Mouse (Mus musculus): ENCODE measurements around the gene Olfr589. TPM values are rescaled to one million over a fixed set of nuclear protein-coding genes. Genes with fewer than 3 reads are reported as not detected.
"Not testable (repeated sequence)": the region's sequence is repeated elsewhere in the genome, so short reads cannot be mapped to it uniquely, and the experiment has no call there.

Olfr589 gene
- polyA plus RNA-seq (2015; fragmentation: Nextera tagmentation; extraction: Ambion mirVana): not detected in 2 replicates

DNA sequence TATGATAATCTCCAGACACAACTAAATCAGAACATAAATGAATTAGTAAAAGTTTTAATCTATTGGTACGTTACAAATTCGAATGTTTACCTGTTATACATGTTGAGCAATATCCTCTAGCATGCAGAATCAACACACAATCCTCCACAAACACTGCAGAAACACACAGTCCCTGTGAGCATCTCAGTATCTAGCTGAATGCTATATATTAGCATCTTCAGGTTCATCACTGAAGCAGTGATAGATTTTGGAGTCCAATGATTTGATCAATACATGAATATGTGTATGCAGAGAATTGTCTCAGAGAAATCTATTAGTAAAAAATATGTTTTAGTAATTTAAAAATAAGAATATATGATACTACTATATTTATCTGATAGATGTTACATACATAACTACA is at the start of gene Olfr589:
Olfr589 (minus strand) TSS at position 101 of the 400 bp plus-strand sequence.
- no peaks in the 10 kb centered on the region for H3K9me3 ChIP-seq (replicated peaks)
- H3K27me3 ChIP-seq: no peaks in the 10 kb centered on the region
- H3K4me3 ChIP-seq (replicated peaks): no peak within 1 kb of the TSS
- no peak within 1 kb of the TSS for H3K4me2 ChIP-seq (replicated peaks)
- no peak within 1 kb of the TSS for H3K27ac ChIP-seq (replicated peaks)
- ATAC-seq (ENCODE audit: insufficient number of reproducible peaks, low FRiP score, low TSS enrichment, low read depth): no peak
- H3K36me3 ChIP-seq: no peaks in the 10 kb centered on the region
- no peaks in the 10 kb centered on the region for H3K4me1 ChIP-seq
- WGBS: 50% methylated on average over 2 of the region's 2 CpGs
- no peak within 1 kb of the TSS for H3K9ac ChIP-seq

DNA sequence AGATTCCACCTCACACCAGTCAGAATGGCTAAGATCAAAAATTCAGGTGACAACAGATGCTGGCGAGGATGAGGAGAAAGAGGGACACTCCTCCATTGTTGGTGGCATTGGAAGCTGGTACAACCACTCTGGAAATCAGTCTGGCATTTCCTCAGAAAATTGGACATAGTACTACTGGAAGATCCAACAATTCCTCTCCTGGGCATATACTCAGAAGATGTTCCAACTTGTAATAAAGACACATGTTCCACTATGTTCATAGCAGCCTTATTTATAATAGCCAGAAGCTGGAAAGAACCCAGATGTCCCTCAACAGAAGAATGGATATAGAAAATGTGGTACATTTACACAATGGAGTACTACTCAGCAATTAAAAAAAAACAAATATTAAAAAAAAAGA is 28.3 kb upstream of the Olfr589 start, which contains the start of gene Olfr592:
Olfr592 (plus strand) TSS at position 301 of the 400 bp plus-strand sequence.
- not testable (repeated sequence) for H3K4me2 ChIP-seq (replicated peaks); H3K4me1 ChIP-seq; ATAC-seq (ENCODE audit: insufficient number of reproducible peaks, low FRiP score, low TSS enrichment, low read depth); H3K4me3 ChIP-seq (replicated peaks); H3K36me3 ChIP-seq; H3K27ac ChIP-seq (replicated peaks); H3K9ac ChIP-seq; H3K9me3 ChIP-seq (replicated peaks); H3K27me3 ChIP-seq
- WGBS: 70% methylated on average over 1 of the region's 1 CpGs

DNA sequence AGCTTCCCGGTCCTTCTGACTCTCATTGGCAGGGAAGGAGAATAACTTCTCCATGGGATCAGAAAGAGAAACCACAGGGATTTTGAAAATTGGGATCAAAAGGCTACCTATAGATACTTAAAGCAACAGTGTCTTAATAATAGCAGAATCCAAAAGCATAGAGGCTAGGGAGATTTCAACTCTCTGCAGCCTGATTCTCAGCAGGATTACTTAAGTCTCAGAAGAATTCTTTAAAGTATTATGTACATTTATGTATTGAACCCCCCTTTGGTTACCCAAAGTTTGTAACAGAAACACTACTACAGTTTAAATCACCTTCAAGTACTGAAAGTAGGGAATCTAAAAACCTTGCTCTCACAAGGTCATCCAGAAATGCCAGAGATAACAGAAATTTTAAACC is 22.1 kb upstream of the Olfr589 start, which contains the start of gene Olfr591:
Olfr591 (minus strand) TSS at position 101 of the 400 bp plus-strand sequence.
- no peak within 1 kb of the TSS for H3K27ac ChIP-seq (replicated peaks)
- no peaks in the 10 kb centered on the region for H3K27me3 ChIP-seq
- no peaks in the 10 kb centered on the region for H3K4me1 ChIP-seq
- no peak within 1 kb of the TSS for H3K4me2 ChIP-seq (replicated peaks)
- H3K36me3 ChIP-seq: no peaks in the 10 kb centered on the region
- ATAC-seq (ENCODE audit: insufficient number of reproducible peaks, low FRiP score, low TSS enrichment, low read depth): no peak
- H3K9me3 ChIP-seq (replicated peaks): no peaks in the 10 kb centered on the region
- H3K9ac ChIP-seq: no peak within 1 kb of the TSS
- 76% methylated on average over 1 of the region's 1 CpGs for WGBS
- H3K4me3 ChIP-seq (replicated peaks): no peak within 1 kb of the TSS

DNA sequence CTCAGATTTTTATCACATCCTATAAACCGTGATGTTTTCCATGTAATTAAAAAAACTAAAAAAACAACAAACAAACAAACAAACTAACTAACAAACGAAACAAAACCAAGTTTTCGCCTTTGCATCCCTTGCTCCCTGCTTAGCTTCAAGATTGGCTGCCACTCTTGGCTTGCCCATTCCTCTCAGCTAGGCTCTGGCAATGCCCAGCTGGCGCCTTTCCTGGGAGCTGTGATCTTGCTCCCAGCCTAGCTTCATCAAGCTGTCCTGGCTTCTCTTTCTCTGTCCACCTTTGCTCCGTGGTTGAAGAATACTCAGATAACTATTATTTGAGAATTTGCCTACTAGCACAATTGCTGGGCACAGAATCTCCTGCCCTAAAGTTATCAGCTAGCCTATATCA is 13.5 kb upstream of the Olfr589 start:
- Histone ChIP-seq H3K36me3 (no peaks in the 10 kb centered on the region), H3K4me1 (no peaks in the 10 kb centered on the region), H3K4me3 (replicated peaks) (no peak overlapping the region), H3K9me3 (replicated peaks) (no peaks in the 10 kb centered on the region), H3K4me2 (replicated peaks) (no peak overlapping the region), H3K27ac (replicated peaks) (no peak overlapping the region), H3K27me3 (no peaks in the 10 kb centered on the region), H3K9ac (no peak overlapping the region)
- WGBS: 74% methylated on average over 5 of the region's 5 CpGs
- no peak for ATAC-seq (ENCODE audit: insufficient number of reproducible peaks, low FRiP score, low TSS enrichment, low read depth)

DNA sequence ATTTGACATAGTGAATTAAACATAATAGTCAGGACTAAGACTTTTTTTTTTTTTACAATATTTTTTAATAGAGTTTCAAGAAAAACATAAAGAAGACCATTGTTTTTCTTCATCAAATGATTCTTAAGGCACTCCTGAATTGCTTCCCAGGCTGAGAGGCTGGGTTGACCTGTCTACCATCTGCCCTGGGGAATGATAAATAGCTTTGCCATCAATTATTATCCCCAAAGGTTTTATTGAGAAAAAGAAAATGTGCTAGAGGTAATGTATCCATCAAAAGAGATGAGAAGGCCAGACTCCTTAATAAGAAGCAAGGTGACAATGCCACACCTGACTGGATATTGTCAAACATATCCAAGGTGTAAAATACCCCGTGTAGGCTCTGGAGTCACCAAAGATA is 15.6 kb downstream of the Olfr589 start, which contains the start of gene Olfr588-ps1:
Olfr588-ps1 (plus strand) TSS at position 301 of the 400 bp plus-strand sequence.
- no peak for ATAC-seq (ENCODE audit: insufficient number of reproducible peaks, low FRiP score, low TSS enrichment, low read depth)
- no peak within 1 kb of the TSS for H3K9ac ChIP-seq
- WGBS: 93% methylated on average over 1 of the region's 1 CpGs
- H3K4me1 ChIP-seq: no peaks in the 10 kb centered on the region
- H3K27me3 ChIP-seq: no peaks in the 10 kb centered on the region
- H3K9me3 ChIP-seq (replicated peaks): no peaks in the 10 kb centered on the region
- no peak within 1 kb of the TSS for H3K27ac ChIP-seq (replicated peaks)
- no peaks in the 10 kb centered on the region for H3K36me3 ChIP-seq
- H3K4me3 ChIP-seq (replicated peaks): no peak within 1 kb of the TSS
- H3K4me2 ChIP-seq (replicated peaks): no peak within 1 kb of the TSS

DNA sequence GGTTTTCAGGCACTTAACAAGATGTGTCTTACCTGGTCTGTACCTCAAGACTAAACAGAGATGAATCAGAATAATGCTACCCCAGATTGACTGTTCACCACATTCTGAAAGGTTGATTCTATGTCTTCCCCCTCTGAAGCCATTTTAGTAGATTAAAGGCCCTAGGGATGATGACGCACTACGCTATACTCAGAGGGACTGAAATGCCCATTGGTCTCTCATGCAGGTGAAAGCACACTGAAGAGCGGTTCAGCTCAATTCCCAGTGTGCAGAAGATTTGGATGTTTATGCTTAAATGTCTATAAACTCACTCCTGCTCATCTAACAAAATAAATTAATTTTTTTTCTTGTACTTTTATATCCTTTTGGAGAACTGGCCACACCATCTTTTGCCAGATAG is 30.6 kb downstream of the Olfr589 start, which contains the start of gene Olfr586:
Olfr586 (minus strand) TSS at position 101 of the 400 bp plus-strand sequence.
- Histone ChIP-seq H3K27me3 (no peaks in the 10 kb centered on the region), H3K9me3 (replicated peaks) (no peaks in the 10 kb centered on the region), H3K4me1 (no peaks in the 10 kb centered on the region), H3K9ac (no peak within 1 kb of the TSS), H3K4me2 (replicated peaks) (no peak within 1 kb of the TSS), H3K27ac (replicated peaks) (no peak within 1 kb of the TSS), H3K4me3 (replicated peaks) (no peak within 1 kb of the TSS), H3K36me3 (no peaks in the 10 kb centered on the region)
- 87% methylated on average over 3 of the region's 3 CpGs for WGBS
- ATAC-seq (ENCODE audit: insufficient number of reproducible peaks, low FRiP score, low TSS enrichment, low read depth): no peak

DNA sequence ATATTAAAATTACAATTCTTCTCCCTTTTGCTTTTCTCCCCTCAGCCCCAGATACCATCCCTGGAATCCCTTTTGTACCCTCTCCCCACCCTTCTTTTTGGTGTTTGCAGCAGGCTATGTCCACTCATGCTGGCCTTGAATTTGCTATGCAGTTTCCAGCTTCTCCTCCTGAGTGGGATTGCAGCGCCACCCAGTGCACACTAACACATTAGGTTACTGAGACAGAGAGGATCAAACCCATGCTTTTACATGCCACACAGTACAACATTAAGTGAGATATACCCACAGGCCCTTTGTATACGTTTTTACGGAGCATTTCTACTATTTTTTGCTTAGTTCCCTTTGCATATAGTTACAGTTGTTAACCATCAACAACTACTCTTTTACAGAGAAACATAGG is 36.8 kb downstream of the Olfr589 start:
- 43% methylated on average over 3 of the region's 3 CpGs for WGBS
- H3K27ac ChIP-seq (replicated peaks): no peak overlapping the region
- H3K4me2 ChIP-seq (replicated peaks): no peak overlapping the region
- H3K4me1 ChIP-seq: no peaks in the 10 kb centered on the region
- no peak for ATAC-seq (ENCODE audit: insufficient number of reproducible peaks, low FRiP score, low TSS enrichment, low read depth)
- no peaks in the 10 kb centered on the region for H3K36me3 ChIP-seq
- H3K27me3 ChIP-seq: no peaks in the 10 kb centered on the region
- H3K4me3 ChIP-seq (replicated peaks): no peak overlapping the region
- H3K9ac ChIP-seq: no peak overlapping the region
- H3K9me3 ChIP-seq (replicated peaks): no peaks in the 10 kb centered on the region

Other genes with a start within 250 kb of the Olfr589 start
- 0.08 and 0.09 TPM in 2 replicates for gene Olfr571, start 238.8 kb downstream of the Olfr589 start, polyA plus RNA-seq (2015; fragmentation: Nextera tagmentation; extraction: Ambion mirVana)
- gene Olfr572, start 231.9 kb downstream of the Olfr589 start, polyA plus RNA-seq (2015; fragmentation: Nextera tagmentation; extraction: Ambion mirVana): not detected in 2 replicates
- not detected in 2 replicates for gene Olfr573-ps1, start 213.8 kb downstream of the Olfr589 start, polyA plus RNA-seq (2015; fragmentation: Nextera tagmentation; extraction: Ambion mirVana)
- gene Olfr574, start 207.9 kb downstream of the Olfr589 start, polyA plus RNA-seq (2015; fragmentation: Nextera tagmentation; extraction: Ambion mirVana): not detected in 2 replicates
- not detected in 2 replicates for gene Olfr575, start 197.6 kb downstream of the Olfr589 start, polyA plus RNA-seq (2015; fragmentation: Nextera tagmentation; extraction: Ambion mirVana)
- not detected in 2 replicates for gene Olfr576, start 193.7 kb downstream of the Olfr589 start, polyA plus RNA-seq (2015; fragmentation: Nextera tagmentation; extraction: Ambion mirVana)
- 0.05 TPM in 1 of 2 replicates, not detected in the other for gene Olfr577, start 180.4 kb downstream of the Olfr589 start, polyA plus RNA-seq (2015; fragmentation: Nextera tagmentation; extraction: Ambion mirVana)
- 0.71 and 0.87 TPM in 2 replicates for gene Olfr578, start 167.0 kb downstream of the Olfr589 start, polyA plus RNA-seq (2015; fragmentation: Nextera tagmentation; extraction: Ambion mirVana)
- 0.05 and 0.11 TPM in 2 replicates for gene Olfr582, start 118.3 kb downstream of the Olfr589 start, polyA plus RNA-seq (2015; fragmentation: Nextera tagmentation; extraction: Ambion mirVana)
- not detected in 2 replicates for gene Olfr583, start 105.1 kb downstream of the Olfr589 start, polyA plus RNA-seq (2015; fragmentation: Nextera tagmentation; extraction: Ambion mirVana)
- gene Olfr584, start 74.5 kb downstream of the Olfr589 start, polyA plus RNA-seq (2015; fragmentation: Nextera tagmentation; extraction: Ambion mirVana): 0.08 TPM in 1 of 2 replicates, not detected in the other
- gene Olfr585, start 58.6 kb downstream of the Olfr589 start, polyA plus RNA-seq (2015; fragmentation: Nextera tagmentation; extraction: Ambion mirVana): not detected in 2 replicates
- gene Olfr586, start 30.7 kb downstream of the Olfr589 start, polyA plus RNA-seq (2015; fragmentation: Nextera tagmentation; extraction: Ambion mirVana): not detected in 2 replicates
- gene Olfr588-ps1, start 15.5 kb downstream of the Olfr589 start, polyA plus RNA-seq (2015; fragmentation: Nextera tagmentation; extraction: Ambion mirVana): not detected in 2 replicates
- gene Olfr591, start 22.0 kb upstream of the Olfr589 start, polyA plus RNA-seq (2015; fragmentation: Nextera tagmentation; extraction: Ambion mirVana): 0.12 and 0.16 TPM in 2 replicates
- 0.12 TPM in 1 of 2 replicates, not detected in the other for gene Olfr592, start 28.4 kb upstream of the Olfr589 start, polyA plus RNA-seq (2015; fragmentation: Nextera tagmentation; extraction: Ambion mirVana)
- gene Olfr593, start 55.5 kb upstream of the Olfr589 start, polyA plus RNA-seq (2015; fragmentation: Nextera tagmentation; extraction: Ambion mirVana): not detected in 2 replicates
- 0.15 and 0.24 TPM in 2 replicates for gene Olfr594, start 60.6 kb upstream of the Olfr589 start, polyA plus RNA-seq (2015; fragmentation: Nextera tagmentation; extraction: Ambion mirVana)
- not detected in 2 replicates for gene Usp17ld, start 96.1 kb upstream of the Olfr589 start, polyA plus RNA-seq (2015; fragmentation: Nextera tagmentation; extraction: Ambion mirVana)
- gene Olfr596, start 149.3 kb upstream of the Olfr589 start, polyA plus RNA-seq (2015; fragmentation: Nextera tagmentation; extraction: Ambion mirVana): not detected in 2 replicates
- gene Olfr597, start 160.0 kb upstream of the Olfr589 start, polyA plus RNA-seq (2015; fragmentation: Nextera tagmentation; extraction: Ambion mirVana): 0.15 TPM in 1 of 2 replicates, not detected in the other
- gene Olfr598, start 167.2 kb upstream of the Olfr589 start, polyA plus RNA-seq (2015; fragmentation: Nextera tagmentation; extraction: Ambion mirVana): 0.12 and 0.55 TPM in 2 replicates
- gene Olfr599, start 179.6 kb upstream of the Olfr589 start, polyA plus RNA-seq (2015; fragmentation: Nextera tagmentation; extraction: Ambion mirVana): not detected in 2 replicates
- gene Olfr600, start 193.3 kb upstream of the Olfr589 start, polyA plus RNA-seq (2015; fragmentation: Nextera tagmentation; extraction: Ambion mirVana): not detected in 2 replicates
- 0.22 and 0.43 TPM in 2 replicates for gene Olfr601, start 206.3 kb upstream of the Olfr589 start, polyA plus RNA-seq (2015; fragmentation: Nextera tagmentation; extraction: Ambion mirVana)
- gene Olfr603, start 229.8 kb upstream of the Olfr589 start, polyA plus RNA-seq (2015; fragmentation: Nextera tagmentation; extraction: Ambion mirVana): not detected in 2 replicates

All from embryonic facial prominence, embryonic 15.5 days (tissue).